23 mouse cellular contexts compared by ENCODE assay signal in genomic region chr7:27433349-27433748, GRCm38 (mm10). TPM values are rescaled to one million over a fixed set of nuclear protein-coding genes. Genes with fewer than 3 reads are reported as not detected.
DNase-seq lines count a peak whose midpoint lies in the region; ATAC-seq and TF ChIP-seq lines count a peak whose summit lies in the region.
"Had no signal": no experiment of that assay in that cellular context is flagged by ENCODE, and none has a peak within 500 bp of the region (broad histone marks: within the 10 kb centered on the region; RNA-seq: fewer than 3 reads in every experiment).

No protein-coding gene starts in this region.

- TF ChIP-seq CTCF in ES-Bruce4 (IDR thresholded peaks at IDR 0.05; ENCODE audit: low read depth, low read length): no peak
- TF ChIP-seq CTCF in intestine, postnatal 0 days (IDR thresholded peaks at IDR 0.05; ENCODE audit: low read depth): no peak

- TF ChIP-seq POLR2A in ES-Bruce4 (IDR thresholded peaks at IDR 0.05; ENCODE audit: insufficient read depth, low read length): no peak

- DNase-seq in liver: no peak
- DNase-seq in WW6 (ENCODE audit: low read depth, low spot score): peak; percentile 64
- no peak for DNase-seq in B cell, adult 2 months
- DNase-seq in thymus, postnatal 25 days: no peak
- no peak for DNase-seq in cerebellum, postnatal 36 days
- DNase-seq: cerebellum, adult 9-11 months; forebrain, postnatal 0 days; gastrocnemius, adult 2 months; heart, adult 2 months; kidney, adult 11 months; kidney, postnatal 14 days; layer of hippocampus, adult 9-11 months; right cerebral cortex, postnatal 25 days; thymus, postnatal 4 days had no signal

- H3K4me1 ChIP-seq in liver, embryonic 12.5 days: peaks cover 16% of the 10 kb centered on the region
- peaks cover 2% of the 10 kb centered on the region for H3K4me1 ChIP-seq in ES-Bruce4 (ENCODE audit: control insufficient read depth, insufficient read depth, low read length)
- H3K4me1 ChIP-seq in intestine, postnatal 0 days (replicated peaks; ENCODE audit: control insufficient read depth, insufficient read depth, low read length): no peaks in the 10 kb centered on the region
- H3K4me1 ChIP-seq: midbrain, embryonic 13.5 days; neural tube, embryonic 15.5 days had no signal

- WGBS in liver, embryonic 12.5 days (ENCODE audit: insufficient replicate concordance): 24% methylated on average over 10 of the region's 10 CpGs
- 23% methylated on average over 10 of the region's 10 CpGs for WGBS in intestine, postnatal 0 days

- no peaks in the 10 kb centered on the region for H3K36me3 ChIP-seq in liver, embryonic 12.5 days
- H3K36me3 ChIP-seq in ES-Bruce4 (ENCODE audit: control insufficient read depth, insufficient read depth, low read length, poor library complexity, severe bottlenecking): no peaks in the 10 kb centered on the region
- no peaks in the 10 kb centered on the region for H3K36me3 ChIP-seq in intestine, postnatal 0 days (ENCODE audit: control insufficient read depth, insufficient read depth)
- H3K36me3 ChIP-seq: limb, embryonic 15.5 days had no signal

- no peak overlapping the region for H3K4me3 ChIP-seq in liver, embryonic 12.5 days
- H3K4me3 ChIP-seq in ES-Bruce4 (ENCODE audit: low read depth, low read length): peak overlapping the region; percentile 78
- no peak overlapping the region for H3K4me3 ChIP-seq in intestine, postnatal 0 days (ENCODE audit: low read depth, low read length)
- H3K4me3 ChIP-seq: gastrocnemius, adult 2 months; heart, adult 2 months; limb, embryonic 15.5 days; midbrain, embryonic 13.5 days; myocyte; neural tube, embryonic 15.5 days had no signal

- H3K9ac ChIP-seq in liver, embryonic 12.5 days: no peak overlapping the region
- H3K9ac ChIP-seq in ES-Bruce4 (ENCODE audit: low read depth, poor library complexity, severe bottlenecking): no peak overlapping the region
- no peak overlapping the region for H3K9ac ChIP-seq in intestine, postnatal 0 days (ENCODE audit: low read depth, low read length)
- H3K9ac ChIP-seq: forebrain, postnatal 0 days; limb, embryonic 15.5 days; midbrain, embryonic 13.5 days; neural tube, embryonic 15.5 days had no signal

- no peak overlapping the region for H3K27ac ChIP-seq in liver, embryonic 12.5 days
- peak overlapping the region; percentile 50 for H3K27ac ChIP-seq in ES-Bruce4 (ENCODE audit: insufficient read depth, low read length)
- no peak overlapping the region for H3K27ac ChIP-seq in intestine, postnatal 0 days (ENCODE audit: low read depth, low read length)
- H3K27ac ChIP-seq: gastrocnemius, adult 2 months; heart, adult 2 months; limb, embryonic 15.5 days; macrophage; midbrain, embryonic 13.5 days; neural tube, embryonic 15.5 days had no signal

- H3K4me2 ChIP-seq in liver, embryonic 12.5 days: peak overlapping the region; percentile 4; the same call in 1 of the 2 replicates
- H3K4me2 ChIP-seq in intestine, postnatal 0 days (replicated peaks; ENCODE audit: low read depth): peak overlapping the region; percentile 21; the same call in 1 of the 2 replicates
- H3K4me2 ChIP-seq: limb, embryonic 15.5 days; midbrain, embryonic 13.5 days; neural tube, embryonic 15.5 days had no signal

- peak; percentile 10; the same call in 1 of the 2 replicates for ATAC-seq in liver, embryonic 12.5 days
- ATAC-seq in intestine, postnatal 0 days: no peak; the same call in 1 of the 2 replicates
- ATAC-seq: CD4-positive, CD25-positive, alpha-beta regulatory T cell, adult 4 months; forebrain, postnatal 0 days; midbrain, embryonic 13.5 days had no signal

- no peak for TF ChIP-seq EP300 in ES-Bruce4 (IDR thresholded peaks at IDR 0.05; ENCODE audit: insufficient read depth, low read depth, low read length)

- peaks cover 62% of the 10 kb centered on the region for H3K27me3 ChIP-seq in liver, embryonic 12.5 days (replicated peaks)
- no peaks in the 10 kb centered on the region for H3K27me3 ChIP-seq in ES-Bruce4 (ENCODE audit: control insufficient read depth, insufficient read depth, low read length, poor library complexity, severe bottlenecking)
- peaks cover 12% of the 10 kb centered on the region for H3K27me3 ChIP-seq in intestine, postnatal 0 days (replicated peaks; ENCODE audit: control insufficient read depth, insufficient read depth, low read length)

- peaks cover 6% of the 10 kb centered on the region; the same call in 1 of the 2 replicates for H3K9me3 ChIP-seq in liver, embryonic 12.5 days (replicated peaks)
- peaks cover 6% of the 10 kb centered on the region for H3K9me3 ChIP-seq in ES-Bruce4 (replicated peaks; ENCODE audit: control insufficient read depth, insufficient read depth, low read length, poor library complexity, severe bottlenecking)
- peaks cover 5% of the 10 kb centered on the region; the same call in 1 of the 2 replicates for H3K9me3 ChIP-seq in intestine, postnatal 0 days (ENCODE audit: control insufficient read depth)
- H3K9me3 ChIP-seq: limb, embryonic 15.5 days had no signal

RNA-seq across cellular contexts. Expression of gene Sptbn4, which starts 14.1 kb away (rescaled TPM):
- 0.11 and 0.12 TPM in 2 replicates for polyA plus RNA-seq in liver, embryonic 12.5 days (2016; fragmentation: Nextera tagmentation; extraction: Ambion mirVana)
- 6.0 and 7.3 TPM in 2 replicates for polyA plus RNA-seq in ES-Bruce4 (2011; ENCODE audit: insufficient read depth, insufficient read length, low read depth, missing spikeins)
- 0.17 and 0.26 TPM in 2 replicates for polyA plus RNA-seq in intestine, postnatal 0 days (2015; fragmentation: Nextera tagmentation; extraction: Ambion mirVana)

RNA-seq across cellular contexts. Expression of gene Blvrb, which starts 14.4 kb away (rescaled TPM):
- 895 and 897 TPM in 2 replicates for polyA plus RNA-seq in liver, embryonic 12.5 days (2016; fragmentation: Nextera tagmentation; extraction: Ambion mirVana)
- 44.1 and 44.3 TPM in 2 replicates for polyA plus RNA-seq in ES-Bruce4 (2011; ENCODE audit: insufficient read depth, insufficient read length, low read depth, missing spikeins)
- polyA plus RNA-seq in intestine, postnatal 0 days (2015; fragmentation: Nextera tagmentation; extraction: Ambion mirVana): 60.4 and 67.3 TPM in 2 replicates

RNA-seq across cellular contexts. Expression of gene Sertad3, which starts 40.2 kb away (rescaled TPM):
- polyA plus RNA-seq in liver, embryonic 12.5 days (2016; fragmentation: Nextera tagmentation; extraction: Ambion mirVana): 24.6 and 26.3 TPM in 2 replicates
- 10.9 and 11.8 TPM in 2 replicates for polyA plus RNA-seq in ES-Bruce4 (2011; ENCODE audit: insufficient read depth, insufficient read length, low read depth, missing spikeins)
- 22.8 and 24.0 TPM in 2 replicates for polyA plus RNA-seq in intestine, postnatal 0 days (2015; fragmentation: Nextera tagmentation; extraction: Ambion mirVana)

RNA-seq across cellular contexts. Expression of gene Sertad1, which starts 53.4 kb away (rescaled TPM):
- polyA plus RNA-seq in liver, embryonic 12.5 days (2016; fragmentation: Nextera tagmentation; extraction: Ambion mirVana): 19.5 and 20.9 TPM in 2 replicates
- 8.0 and 8.9 TPM in 2 replicates for polyA plus RNA-seq in ES-Bruce4 (2011; ENCODE audit: insufficient read depth, insufficient read length, low read depth, missing spikeins)
- polyA plus RNA-seq in intestine, postnatal 0 days (2015; fragmentation: Nextera tagmentation; extraction: Ambion mirVana): 42.7 and 43.1 TPM in 2 replicates

Comparison
In these comparisons a context has a peak if more than half of its experiments do, and no peak if none do; other contexts are left out.
1. RNA of gene Blvrb, which starts 14.4 kb away (polyA plus RNA-seq): 895 to 897 TPM in liver, embryonic 12.5 days; 60.4 to 67.3 TPM in intestine, postnatal 0 days and 44.1 to 44.3 TPM in ES-Bruce4; every median in the first group is over 10 times any median in the second.